Mouse (Mus musculus) CH12.LX (cell line): Measurements from ENCODE around the gene Srrm4.

Experiments used
- CHD2 ChIP-seq: IDR thresholded peaks from 2 replicates; pipeline ENCODE4 v1.6.1; 2011; ENCODE audit warnings: low read length, improper control_type of control experiment
- CTCF ChIP-seq, 2 experiments: IDR thresholded peaks in 1 of 2; conservative IDR thresholded peaks in 1 of 2; 2 replicates each; pipeline ENCODE4 v1.5.1; 2011 to 2012; ENCODE audit warnings: low read depth in 2 of 2, low read length in 2 of 2, improper control_type of control experiment in 1 of 2, inconsistent platforms in 1 of 2, mild to moderate bottlenecking in 1 of 2, moderate library complexity in 1 of 2
- POLR2A ChIP-seq: IDR thresholded peaks from 2 replicates; pipeline ENCODE4 v1.6.1; 2011; ENCODE audit warnings: low read depth, mild to moderate bottlenecking, improper control_type of control experiment, low read length

- no peak for TF ChIP-seq CTCF (conservative IDR thresholded peaks at IDR 0.05 in 1 of 2, IDR thresholded peaks at IDR 0.05 in 1 of 2; ENCODE audit: low read depth in 2 of 2, low read length in 2 of 2)
- no peak for TF ChIP-seq POLR2A
- TF ChIP-seq CHD2, result no peak
Measured at GRCm38 (mm10) chr5:116445634-116446367, 145.8 kb downstream of the Srrm4 start.
